Mouse (Mus musculus): ENCODE data around the gene Rhno1.
"Not testable (repeated sequence)": the region's sequence is repeated elsewhere in the genome, so short reads cannot be mapped to it uniquely, and the experiment has no call there.

Gene Rhno1

DNA sequence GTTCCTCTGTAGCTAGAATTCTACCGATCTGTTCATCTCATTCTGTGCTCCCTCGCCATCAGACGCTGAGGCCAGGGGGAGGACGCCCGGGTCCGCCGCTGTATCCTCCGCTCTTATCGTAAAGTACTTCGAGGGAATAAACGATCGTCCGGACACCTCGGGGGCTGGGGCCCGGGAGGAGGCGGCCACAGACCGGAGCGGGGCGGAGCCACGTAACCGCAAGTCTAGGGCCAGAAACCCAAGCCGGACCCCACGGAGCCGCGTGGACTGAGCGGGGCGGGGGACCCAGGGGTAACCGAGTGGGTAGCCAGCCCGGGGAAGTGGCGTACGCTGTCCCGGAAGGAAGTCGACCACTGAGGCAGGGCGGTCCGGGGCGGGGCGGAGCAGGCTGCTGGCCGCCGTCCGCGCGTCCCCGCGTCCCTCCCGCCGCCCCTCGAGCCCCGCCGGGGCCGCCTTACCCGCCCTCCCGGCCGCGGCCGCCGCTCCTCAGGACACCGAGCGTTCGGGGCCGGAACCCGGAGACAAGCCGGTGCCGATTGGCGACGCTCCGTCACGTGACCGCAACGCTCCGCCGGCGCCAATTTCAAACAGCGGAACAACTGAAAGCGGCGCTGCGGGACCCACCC, at the start of gene Rhno1, which contains the start of gene Foxm1:
Rhno1 (minus strand) TSS at position 531 of the 626 bp plus-strand sequence.
Foxm1 (plus strand) TSS at position 587 of the 626 bp plus-strand sequence.
- peak; percentile 93 for DNase-seq

DNA sequence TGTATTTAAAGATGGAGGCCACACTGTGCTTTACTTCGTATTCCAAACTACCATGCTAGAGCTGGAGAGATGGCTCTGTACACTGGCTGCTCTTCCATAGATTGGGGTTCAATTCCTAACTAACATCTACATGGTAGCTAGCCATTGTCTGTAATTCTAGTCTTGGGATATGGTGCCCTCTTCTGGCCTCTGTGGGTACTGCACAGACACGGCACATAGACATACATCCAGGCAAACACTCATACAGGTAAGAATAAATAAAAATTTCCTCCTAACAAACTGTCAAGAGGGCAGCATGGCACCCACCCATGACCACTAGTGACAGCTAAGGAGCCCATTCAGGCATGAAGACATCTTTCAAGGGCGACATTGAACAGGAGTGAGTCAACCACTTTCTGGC, 48.4 kb upstream of the Rhno1 start:
- DNase-seq = peak; percentile 86

DNA sequence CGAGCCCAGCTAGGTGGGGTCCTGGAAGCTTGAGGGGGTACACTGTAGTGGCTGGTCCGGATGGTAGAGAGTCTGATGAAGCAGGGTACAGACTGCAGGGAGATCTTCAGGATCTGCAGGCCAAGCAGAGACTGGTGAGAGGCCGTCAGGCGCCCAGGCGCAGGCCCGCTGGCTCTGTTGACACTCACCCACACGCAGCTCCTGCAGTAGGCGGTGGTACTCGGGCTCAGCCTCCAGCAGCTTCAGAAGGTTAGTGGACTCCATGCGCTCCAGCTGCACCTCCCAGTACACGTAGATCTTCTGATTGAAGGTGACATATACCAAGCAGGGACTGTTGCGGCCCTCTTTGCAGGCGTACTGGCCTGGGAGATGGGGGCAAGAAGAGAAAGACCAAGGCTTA, 47.6 kb upstream of the Rhno1 start:
- no peak for DNase-seq

DNA sequence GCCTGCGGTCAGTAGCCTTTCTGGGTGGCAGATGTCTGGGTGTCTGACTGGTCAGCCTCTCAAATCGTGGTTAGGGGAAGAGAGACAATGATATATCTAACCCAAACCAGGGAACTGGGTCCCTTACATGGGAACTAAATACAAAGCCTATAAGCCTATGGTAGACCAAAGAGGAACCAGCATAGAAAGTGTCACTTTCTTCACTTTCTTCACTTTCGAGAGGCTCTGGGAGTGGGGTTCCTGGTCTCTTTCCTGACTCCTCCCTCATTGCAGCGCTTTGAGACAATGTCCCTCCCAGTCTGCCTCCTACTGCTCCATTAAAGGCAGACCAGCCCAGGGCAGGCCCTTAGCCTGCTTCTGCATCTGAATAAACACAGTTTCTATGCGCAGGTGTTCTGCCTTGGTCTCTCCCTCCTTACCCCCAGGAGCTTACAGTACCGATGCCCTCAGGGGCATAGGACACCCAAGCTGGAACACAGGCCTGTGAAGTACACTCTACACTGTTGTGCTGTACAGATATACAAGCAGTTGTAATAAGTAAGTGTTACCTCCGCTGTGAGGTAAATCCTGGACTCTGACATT, 45.9 kb upstream of the Rhno1 start:
- DNase-seq = no peak

- DNase-seq = no peak
These were observed 42.0 kb upstream of the Rhno1 start for GRCm38 (mm10) chr6:128404708-128405107.

- DNase-seq = peak; percentile 73
These were observed 36.9 kb upstream of the Rhno1 start for GRCm38 (mm10) chr6:128399421-128400185.

DNA sequence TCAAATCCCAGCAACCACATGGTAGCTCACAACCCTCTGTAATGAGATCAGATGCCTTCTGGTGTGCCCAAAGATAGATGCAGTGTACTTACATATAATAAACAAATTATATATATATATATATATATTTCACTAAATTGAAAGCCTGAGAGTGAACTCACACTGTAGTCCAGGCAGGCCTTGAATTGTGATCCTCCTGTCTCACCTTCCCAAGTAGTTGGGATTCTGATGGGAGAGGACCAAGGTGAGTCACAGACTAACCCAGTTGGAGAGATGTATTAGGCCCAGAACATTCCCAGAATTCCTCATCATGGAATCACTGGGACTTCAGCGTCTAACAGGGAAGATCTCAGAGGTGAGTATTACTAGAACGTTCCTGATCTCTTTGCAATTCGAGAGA, 36.3 kb upstream of the Rhno1 start, which contains the start of gene Nrip2:
Nrip2 (plus strand) TSS at position 301 of the 400 bp plus-strand sequence.
- no peak for DNase-seq

GRCm38 (mm10) chr6:128397574-128398261, 35.0 kb upstream of the Rhno1 start:
- DNase-seq = peak; percentile 66

DNA sequence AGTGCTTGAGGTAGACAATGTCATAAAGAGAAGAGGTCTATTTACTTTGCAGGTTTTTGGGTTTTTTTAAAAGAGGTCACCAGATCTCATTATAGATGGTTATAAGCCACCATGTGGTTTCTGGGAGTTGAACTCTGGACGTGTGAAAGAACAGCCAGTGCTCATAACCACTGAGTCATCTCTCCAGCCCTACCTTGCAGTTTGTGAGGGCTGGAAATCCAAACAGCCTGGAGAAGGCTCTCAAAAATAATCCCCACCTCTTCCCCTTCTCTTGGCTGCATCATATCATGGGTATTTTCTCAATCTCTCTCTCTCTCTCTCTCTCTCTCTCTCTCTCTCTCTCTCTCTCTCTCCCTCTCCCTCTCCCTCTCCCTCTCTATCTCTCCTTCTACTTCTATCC, 28.0 kb upstream of the Rhno1 start:
- DNase-seq = no peak

DNA sequence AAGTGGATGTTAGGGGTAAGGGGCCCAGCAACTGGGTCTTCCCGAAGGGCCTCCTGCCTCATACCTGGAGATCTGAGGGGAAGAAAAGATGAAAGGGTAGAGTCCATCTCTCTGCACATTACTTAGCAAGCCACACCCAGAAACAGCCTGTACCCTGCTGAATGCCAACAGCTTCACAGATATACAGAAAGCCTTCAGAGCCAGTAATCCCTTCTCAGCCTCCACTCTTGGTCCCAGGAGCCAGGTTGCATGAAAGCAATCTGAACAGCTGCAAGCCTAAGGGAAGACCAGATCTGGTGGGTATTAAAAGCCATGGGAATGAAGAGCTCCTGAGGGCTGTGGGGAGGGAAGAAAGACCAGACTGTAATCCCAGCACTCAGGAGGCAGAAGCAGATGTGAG, 26.5 kb upstream of the Rhno1 start:
- DNase-seq = no peak

DNA sequence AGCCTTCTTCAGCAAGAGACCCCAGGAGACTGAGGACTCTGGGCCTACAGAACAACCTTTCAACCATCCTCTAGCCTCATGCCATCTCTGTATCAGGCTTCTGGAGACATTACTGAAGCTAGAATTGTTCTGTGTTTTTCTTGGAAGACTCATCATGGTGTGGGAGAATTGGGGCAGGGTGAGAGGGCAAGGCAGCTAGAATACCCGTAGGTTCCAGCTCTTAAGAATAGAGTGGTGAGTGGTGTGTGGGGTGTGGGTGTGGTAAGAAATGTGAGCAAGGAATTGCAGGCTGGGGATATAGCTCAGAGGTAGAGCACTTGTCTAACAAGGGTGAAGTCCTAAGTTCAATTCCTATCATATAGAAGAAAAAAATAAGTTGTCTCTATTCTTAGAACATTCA, 22.3 kb upstream of the Rhno1 start:
- no peak for DNase-seq

DNA sequence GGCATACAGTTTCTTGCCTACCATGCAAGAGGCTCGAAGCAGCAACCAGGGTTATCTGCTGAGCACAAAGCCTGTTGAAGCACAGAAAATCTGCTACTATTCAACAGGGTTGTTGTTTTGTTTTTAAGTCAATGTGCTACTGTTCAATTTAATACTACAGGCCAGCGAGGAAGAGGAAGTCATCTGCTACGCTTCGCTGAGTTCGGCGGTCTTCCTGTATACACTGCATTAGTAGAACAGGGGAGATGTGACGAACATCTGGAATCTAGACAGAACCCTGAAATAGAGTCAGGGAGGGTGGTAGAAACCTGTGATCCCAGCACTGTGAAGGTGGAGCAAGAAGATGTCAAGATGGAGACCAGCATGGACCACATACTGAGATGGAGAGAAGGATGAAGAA, 21.0 kb upstream of the Rhno1 start:
- no peak for DNase-seq

GRCm38 (mm10) chr6:128381254-128381653, 18.5 kb upstream of the Rhno1 start:
- DNase-seq = no peak

DNA sequence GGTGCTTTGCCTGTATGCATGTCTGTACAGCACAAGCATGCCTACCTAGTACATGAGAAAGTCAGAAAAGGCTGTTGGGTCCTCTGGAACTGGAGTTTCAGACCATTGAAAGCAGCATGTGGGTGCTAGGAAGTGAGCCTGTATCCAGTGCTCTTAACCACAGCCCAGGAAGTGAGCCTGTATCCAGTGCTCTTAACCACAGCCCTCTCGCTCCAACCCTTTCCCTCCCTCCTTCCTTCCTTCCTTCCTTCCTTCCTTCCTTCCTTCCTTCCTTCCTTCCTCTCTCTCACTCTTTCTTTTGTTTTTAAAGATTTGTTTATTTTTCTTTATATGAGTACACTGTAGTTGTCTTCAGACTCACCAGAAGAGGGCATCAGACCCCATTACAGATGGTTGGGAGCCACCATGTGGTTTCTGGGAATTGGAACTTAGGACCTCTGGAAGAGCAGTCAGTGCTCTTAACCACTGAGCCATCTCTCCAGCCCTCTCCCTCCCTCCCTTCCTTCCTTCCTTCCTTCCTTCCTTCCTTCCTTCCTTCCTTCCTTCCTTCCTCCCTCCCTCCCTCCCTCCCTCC, 18.0 kb upstream of the Rhno1 start:
- DNase-seq = not testable (repeated sequence)

DNA sequence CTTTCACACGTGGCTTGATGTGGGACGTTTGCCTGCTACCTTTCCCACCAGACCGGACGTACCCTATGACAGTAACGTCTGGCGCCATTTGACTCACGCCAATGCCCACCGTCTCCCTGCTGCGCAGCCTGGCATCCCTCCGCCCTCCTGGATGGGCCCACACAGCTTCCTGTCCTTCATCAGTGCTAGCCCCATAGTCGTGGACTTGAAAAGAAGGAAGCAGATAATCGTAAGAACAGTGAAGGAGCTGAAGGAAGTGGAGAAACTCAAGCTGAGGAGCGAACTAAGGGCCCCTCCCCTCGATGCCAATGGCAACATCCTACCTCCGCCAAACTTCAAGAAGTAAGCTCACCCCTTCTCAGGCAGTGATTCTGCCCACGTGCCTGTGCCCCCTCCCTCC, 16.9 kb upstream of the Rhno1 start:
- no peak for DNase-seq

- no peak for DNase-seq
These were observed 13.8 kb upstream of the Rhno1 start for GRCm38 (mm10) chr6:128376371-128377085.

DNA sequence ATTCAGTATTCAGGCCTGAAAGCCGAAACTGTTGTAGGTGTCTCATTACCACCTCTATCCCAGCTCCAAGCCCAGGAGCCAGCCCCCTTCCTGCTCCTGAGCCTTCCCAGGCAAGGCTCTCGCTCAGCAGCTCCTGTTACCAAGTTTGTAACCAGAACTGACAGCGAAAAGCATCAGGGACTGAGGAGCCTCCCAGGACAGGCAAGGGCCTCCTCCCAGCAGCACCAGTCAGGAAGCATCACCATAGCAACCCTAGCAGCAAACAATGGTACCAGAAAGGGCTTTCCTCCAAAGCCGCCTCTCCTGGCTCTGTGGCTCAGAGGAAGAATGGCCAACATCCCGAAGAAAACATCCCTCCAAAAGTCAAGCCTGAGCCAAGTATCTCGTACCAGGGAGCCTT, 12.5 kb upstream of the Rhno1 start, which contains the start of the genes Tex52 and Gm44596:
Tex52 (plus strand) TSS at position 265 of the 400 bp plus-strand sequence.
Gm44596 (plus strand) TSS at position 312 of the 400 bp plus-strand sequence.
- DNase-seq = peak; percentile 42

- no peak for DNase-seq
These were observed 7.3 kb upstream of the Rhno1 start for GRCm38 (mm10) chr6:128370040-128370439.

DNA sequence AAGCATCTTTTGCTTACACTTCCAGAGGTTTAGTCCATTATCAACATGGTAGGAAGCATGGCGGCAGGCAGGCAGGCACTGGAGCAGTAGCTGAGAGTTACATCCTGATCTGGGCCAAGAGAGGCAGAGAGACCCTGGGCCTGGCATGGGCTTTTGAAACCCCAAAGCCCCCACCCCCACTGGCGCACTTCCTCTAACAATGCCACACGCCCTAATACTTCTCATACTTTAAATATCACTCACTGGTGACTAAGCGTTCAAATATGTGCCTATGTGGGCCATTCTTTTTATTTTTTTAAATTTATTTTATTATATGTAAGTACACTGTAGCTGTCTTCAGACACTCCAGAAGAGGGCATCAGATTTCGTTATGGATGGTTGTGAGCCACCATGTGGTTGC, 3.8 kb upstream of the Rhno1 start:
- no peak for DNase-seq

DNA sequence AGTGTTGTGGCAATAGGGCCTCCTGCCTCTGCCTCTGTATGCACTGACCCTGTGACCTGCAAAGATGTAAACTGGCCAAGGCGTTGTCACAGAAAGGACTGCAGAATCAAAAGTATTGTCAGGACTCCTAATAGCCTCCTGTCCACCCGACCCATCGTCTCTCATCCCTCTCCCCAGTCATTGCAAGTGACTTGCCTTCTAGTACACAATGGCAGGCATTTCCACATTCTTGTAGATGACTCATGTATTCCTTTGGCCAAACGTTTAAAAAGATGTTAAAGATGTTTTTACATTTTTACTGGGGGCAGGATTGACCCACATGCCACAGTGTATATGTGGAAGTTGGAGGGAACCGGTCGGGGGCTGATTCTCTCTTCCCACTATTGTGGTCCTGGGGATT, 2.0 kb upstream of the Rhno1 start:
- no peak for DNase-seq

DNA sequence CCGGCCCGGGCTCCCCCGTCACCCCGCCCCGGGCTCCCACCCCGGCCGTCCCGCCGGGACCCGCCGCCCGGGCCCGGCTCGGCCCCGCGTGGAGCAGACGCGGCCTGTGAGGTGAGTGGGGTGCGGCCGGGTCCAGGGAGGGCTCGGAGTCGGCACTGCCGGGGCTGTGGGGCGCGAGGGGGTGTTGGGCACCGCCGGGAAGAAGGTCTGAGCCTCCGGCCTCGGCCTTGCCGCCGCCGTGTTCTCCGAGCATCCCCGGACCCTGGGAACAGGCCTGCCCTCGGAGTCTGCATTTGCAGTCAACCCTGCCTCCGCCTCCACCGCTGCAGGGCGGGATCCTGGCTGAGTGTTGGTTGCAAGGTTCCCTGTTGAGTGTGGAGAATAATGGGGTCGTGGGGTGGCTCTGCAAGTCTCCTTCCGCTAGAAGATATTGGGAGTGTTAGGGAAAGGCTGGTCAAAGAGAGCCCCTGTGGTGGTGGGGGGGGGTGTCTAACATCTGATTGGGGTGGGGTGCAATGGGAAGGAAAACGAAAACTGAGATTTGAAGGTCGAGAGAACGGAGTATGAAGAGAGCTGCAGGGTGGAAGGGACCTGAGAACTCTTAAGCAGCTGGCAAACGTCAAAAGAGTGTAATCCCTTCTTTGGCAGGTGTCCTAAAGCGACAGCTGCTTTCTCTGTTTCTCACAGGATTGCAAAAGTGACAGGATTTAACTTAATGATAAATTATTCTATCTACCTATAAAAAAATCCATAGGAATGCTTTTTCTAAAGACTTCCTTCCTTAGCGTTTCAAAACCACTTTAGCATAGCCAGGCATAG, 505 bp upstream of the Rhno1 start:
- no peak for DNase-seq

Measured in kidney, postnatal 10 days (tissue).